In the genomic region with DNA sequence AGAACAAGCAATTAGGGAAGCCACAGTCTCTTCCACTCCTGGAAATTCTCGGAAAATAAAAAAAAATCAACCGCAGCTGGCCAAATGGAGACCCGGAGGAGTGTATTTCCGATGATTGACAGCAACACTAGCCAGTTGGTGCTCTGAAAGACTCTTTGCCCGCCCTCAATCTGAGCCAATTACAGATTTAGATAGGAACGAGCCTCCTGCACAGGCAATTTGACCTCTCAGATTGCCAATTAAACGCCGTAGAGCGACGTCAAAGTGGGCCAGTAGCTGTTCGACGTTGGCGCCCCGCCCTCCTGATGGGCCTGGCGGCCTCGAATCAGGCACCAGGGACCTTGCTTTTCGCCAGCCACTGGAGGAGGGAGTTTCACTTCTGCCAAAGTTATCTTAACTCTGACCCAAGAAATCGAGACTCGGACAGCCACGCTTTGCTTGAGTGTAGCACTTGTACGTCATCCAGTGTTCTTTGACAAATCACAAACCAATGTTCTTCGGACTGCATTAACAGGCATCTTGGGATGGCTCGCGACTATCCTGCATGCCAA, we compare ENCODE assay signal across 8 mouse cellular contexts. TPM values are rescaled to one million over a fixed set of nuclear protein-coding genes. Genes with fewer than 3 reads are reported as not detected.
DNase-seq lines count a peak whose midpoint lies in the region; ATAC-seq and TF ChIP-seq lines count a peak whose summit lies in the region.

A gene (minus strand): TSS at position 83 of the 551 bp plus-strand sequence.

- intact Hi-C loops in heart, postnatal 10 days (cut with DNase I), result loop anchor here (5.0 kb wide), 1 partner anchor 613 kb away; a partner anchor contains a TSS

- H3K36me3 ChIP-seq in ES-Bruce4 (ENCODE audit: control insufficient read depth, insufficient read depth, low read length, poor library complexity, severe bottlenecking), result no peaks in the 10 kb centered on the region
- no peaks in the 10 kb centered on the region for H3K36me3 ChIP-seq in forebrain, embryonic 13.5 days (ENCODE audit: poor library complexity, severe bottlenecking)
- no peaks in the 10 kb centered on the region for H3K36me3 ChIP-seq in liver, postnatal 0 days (replicated peaks; ENCODE audit: insufficient read depth, low read length)
- no peaks in the 10 kb centered on the region for H3K36me3 ChIP-seq in neural tube, embryonic 14.5 days (ENCODE audit: control insufficient read depth, insufficient read depth, low read length)

- H3K27ac ChIP-seq in ES-Bruce4 (ENCODE audit: insufficient read depth, low read length), result peak within 1 kb of the TSS; percentile 71
- H3K27ac ChIP-seq in forebrain, embryonic 13.5 days, result peak within 1 kb of the TSS; percentile 68
- peak within 1 kb of the TSS; percentile 91 for H3K27ac ChIP-seq in liver, postnatal 0 days (ENCODE audit: low read depth)
- H3K27ac ChIP-seq in neural tube, embryonic 14.5 days (ENCODE audit: low read depth, low read length), result peak within 1 kb of the TSS; percentile 72

- no peak for TF ChIP-seq CTCF in ES-Bruce4 (IDR thresholded peaks at IDR 0.05; ENCODE audit: low read depth, low read length)
- no peak for TF ChIP-seq CTCF in liver, postnatal 0 days (IDR thresholded peaks at IDR 0.05; ENCODE audit: low read depth)

- peak within 1 kb of the TSS; percentile 68 for H3K9ac ChIP-seq in ES-Bruce4 (ENCODE audit: low read depth, poor library complexity, severe bottlenecking)
- H3K9ac ChIP-seq in forebrain, embryonic 13.5 days, result peak within 1 kb of the TSS; percentile 79
- H3K9ac ChIP-seq in liver, postnatal 0 days (replicated peaks), result peak within 1 kb of the TSS; percentile 66
- peak within 1 kb of the TSS; percentile 74 for H3K9ac ChIP-seq in neural tube, embryonic 14.5 days (replicated peaks; ENCODE audit: low read depth, low read length)

- TF ChIP-seq POLR2A in ES-Bruce4 (IDR thresholded peaks at IDR 0.05; ENCODE audit: insufficient read depth, low read length), result peak; percentile 18

- no peaks in the 10 kb centered on the region for H3K27me3 ChIP-seq in ES-Bruce4 (ENCODE audit: control insufficient read depth, insufficient read depth, low read length, poor library complexity, severe bottlenecking)
- no peaks in the 10 kb centered on the region for H3K27me3 ChIP-seq in forebrain, embryonic 13.5 days
- H3K27me3 ChIP-seq in liver, postnatal 0 days (ENCODE audit: insufficient read depth, low read length), result no peaks in the 10 kb centered on the region
- H3K27me3 ChIP-seq in neural tube, embryonic 14.5 days (ENCODE audit: control insufficient read depth, insufficient read depth, low read length), result no peaks in the 10 kb centered on the region

- WGBS in forebrain, embryonic 13.5 days, result 0% methylated on average over 24 of the region's 24 CpGs
- WGBS in large intestine, adult 2 months, result under 1% methylated on average over 24 of the region's 24 CpGs
- 3% methylated on average over 24 of the region's 24 CpGs for WGBS in liver, postnatal 0 days (ENCODE audit: insufficient replicate concordance)
- WGBS in neural tube, embryonic 14.5 days, result 2% methylated on average over 24 of the region's 24 CpGs

- ATAC-seq in cerebellum, adult (ENCODE audit: insufficient number of reproducible peaks, low FRiP score, low TSS enrichment), result peak; percentile 98
- peak; percentile 99 for ATAC-seq in forebrain, embryonic 13.5 days
- peak; percentile 94 for ATAC-seq in liver, postnatal 0 days
- peak; percentile 98 for ATAC-seq in neural tube, embryonic 14.5 days (ENCODE audit: low read depth)

- H3K4me3 ChIP-seq in ES-Bruce4 (ENCODE audit: low read depth, low read length), result peak within 1 kb of the TSS; percentile 80
- peak within 1 kb of the TSS; percentile 67 for H3K4me3 ChIP-seq in forebrain, embryonic 13.5 days
- H3K4me3 ChIP-seq in liver, postnatal 0 days (ENCODE audit: low read depth, low read length), result peak within 1 kb of the TSS; percentile 66
- peak within 1 kb of the TSS; percentile 77 for H3K4me3 ChIP-seq in neural tube, embryonic 14.5 days (ENCODE audit: low read depth, low read length)

- no peak for TF ChIP-seq EP300 in ES-Bruce4 (IDR thresholded peaks at IDR 0.05; ENCODE audit: insufficient read depth, low read depth, low read length)
- peak; percentile 64 for TF ChIP-seq EP300 in liver, postnatal 0 days (IDR thresholded peaks at IDR 0.05; ENCODE audit: low read depth)

- peak within 1 kb of the TSS; percentile 68 for H3K4me2 ChIP-seq in forebrain, embryonic 13.5 days
- H3K4me2 ChIP-seq in liver, postnatal 0 days (ENCODE audit: low read depth, low read length), result peak within 1 kb of the TSS; percentile 79
- peak within 1 kb of the TSS; percentile 62 for H3K4me2 ChIP-seq in neural tube, embryonic 14.5 days (ENCODE audit: low read depth, low read length)

- H3K9me3 ChIP-seq in ES-Bruce4 (replicated peaks; ENCODE audit: control insufficient read depth, insufficient read depth, low read length, poor library complexity, severe bottlenecking), result no peaks in the 10 kb centered on the region
- H3K9me3 ChIP-seq in forebrain, embryonic 13.5 days (replicated peaks), result no peaks in the 10 kb centered on the region
- H3K9me3 ChIP-seq in liver, postnatal 0 days (ENCODE audit: low read length), result no peaks in the 10 kb centered on the region
- H3K9me3 ChIP-seq in neural tube, embryonic 14.5 days (ENCODE audit: control insufficient read depth, low read length), result no peaks in the 10 kb centered on the region

- no peaks in the 10 kb centered on the region for H3K4me1 ChIP-seq in ES-Bruce4 (ENCODE audit: control insufficient read depth, insufficient read depth, low read length)
- H3K4me1 ChIP-seq in forebrain, embryonic 13.5 days, result peaks cover 14% of the 10 kb centered on the region
- 0 out of 2 replicates have a peak, but pooled peaks cover 4% of the 10 kb centered on the region for H3K4me1 ChIP-seq in liver, postnatal 0 days (ENCODE audit: insufficient read depth)
- H3K4me1 ChIP-seq in neural tube, embryonic 14.5 days (ENCODE audit: control insufficient read depth, insufficient read depth, low read length), result peaks cover 8% of the 10 kb centered on the region

- peak; percentile 100 for DNase-seq in heart, postnatal 10 days
- peak; percentile 100 for DNase-seq in large intestine, adult 2 months (ENCODE audit: low read depth, low spot score)
- peak; percentile 96 for DNase-seq in liver, postnatal 0 days
- peak; percentile 97 for DNase-seq in testis, postnatal 10 days (ENCODE audit: low spot score)

RNA-seq across cellular contexts. Expression of the gene that starts here (rescaled TPM):
- polyA plus RNA-seq in ES-Bruce4 (2011; ENCODE audit: insufficient read depth, insufficient read length, low read depth, missing spikeins), result 15.9 and 19.7 TPM in 2 replicates
- 6.5 and 6.6 TPM in 2 replicates for polyA plus RNA-seq in forebrain, embryonic 13.5 days (2015; fragmentation: Nextera tagmentation; extraction: Ambion mirVana)
- 10 to 100 TPM; 19.1 to 23.2 TPM for total RNA-seq in heart, postnatal 10 days (2021)
- polyA plus RNA-seq in large intestine, adult 2 months (2012; rRNA removed), result 1.1 and 1.5 TPM in 2 replicates
- polyA plus RNA-seq in liver, postnatal 0 days (2015; fragmentation: Nextera tagmentation; extraction: Ambion mirVana), result 14.9 and 15.6 TPM in 2 replicates
- 8.4 and 9.4 TPM in 2 replicates for polyA plus RNA-seq in neural tube, embryonic 14.5 days (2014; fragmentation: Nextera tagmentation; extraction: Ambion mirVana)

Comparison
In these comparisons a context has a peak if more than half of its experiments do, and no peak if none do; other contexts are left out.
1. Peak in every context shown above with its lines: DNase-seq, ATAC-seq, H3K4me3 ChIP-seq and H3K27ac ChIP-seq.